Mouse (Mus musculus) CH12.LX (cell line): ENCODE results near the gene Rpl12.

Experiments used
- CTCF ChIP-seq, 2 experiments: IDR thresholded peaks in 1 of 2; conservative IDR thresholded peaks in 1 of 2; 2 replicates each; pipeline ENCODE4 v1.5.1; 2011 to 2012; ENCODE audit warnings: low read depth in 2 of 2, low read length in 2 of 2, improper control_type of control experiment in 1 of 2, inconsistent platforms in 1 of 2, mild to moderate bottlenecking in 1 of 2, moderate library complexity in 1 of 2
- EP300 ChIP-seq: IDR thresholded peaks from 2 replicates; pipeline ENCODE4 v1.6.1; 2011; ENCODE audit warnings: low read length, improper control_type of control experiment
- ETS1 ChIP-seq: conservative IDR thresholded peaks from 2 replicates; pipeline ENCODE4 v1.6.1; 2012; ENCODE audit warnings: low read depth, mild to moderate bottlenecking, inconsistent platforms, low read length, improper control_type of control experiment, moderate library complexity
- HCFC1 ChIP-seq: IDR thresholded peaks from 2 replicates; pipeline ENCODE4 v1.6.1; 2012; ENCODE audit warnings: low read depth, mild to moderate bottlenecking, inconsistent platforms, low read length, improper control_type of control experiment
- MEF2A ChIP-seq: IDR thresholded peaks from 2 replicates; pipeline ENCODE4 v1.6.1; 2014; ENCODE audit warnings: low read depth, mild to moderate bottlenecking, inconsistent platforms, low read length, improper control_type of control experiment, borderline replicate concordance

- TF ChIP-seq CTCF (conservative IDR thresholded peaks at IDR 0.05 in 1 of 2, IDR thresholded peaks at IDR 0.05 in 1 of 2; ENCODE audit: low read depth in 2 of 2, low read length in 2 of 2), result no peak
- TF ChIP-seq HCFC1, result no peak
- TF ChIP-seq ETS1, result no peak
- no peak for TF ChIP-seq MEF2A
- no peak for TF ChIP-seq EP300
Measured at GRCm38 (mm10) chr2:33014877-33015276, 53.5 kb downstream of the Rpl12 start.
